Mouse (Mus musculus) cerebellum, adult 9-11 months (tissue): ENCODE results near the gene Ces1e.
"Not testable (repeated sequence)": the region's sequence is repeated elsewhere in the genome, so short reads cannot be mapped to it uniquely, and the experiment has no call there.

Source experiments
- DNase-seq: peaks from one replicate; pipeline ENCODE4 v3.0.0; 2022

Ces1e gene

GRCm38 (mm10) chr8:93229446-93229845 is at the start of gene Ces1e:
Ces1e (minus strand) TSS chr8:93229619.
- DNase-seq: no peak

GRCm38 (mm10) chr8:93278176-93278805 is 48.9 kb upstream of the Ces1e start:
- no peak for DNase-seq

GRCm38 (mm10) chr8:93274609-93275008 is 45.2 kb upstream of the Ces1e start:
- no peak for DNase-seq

GRCm38 (mm10) chr8:93273321-93273720 is 43.9 kb upstream of the Ces1e start:
- no peak for DNase-seq

- no peak for DNase-seq
These were observed 43.3 kb upstream of the Ces1e start for GRCm38 (mm10) chr8:93272686-93273085.

- DNase-seq: no peak
These were observed 32.0 kb upstream of the Ces1e start for GRCm38 (mm10) chr8:93261436-93261835.

- DNase-seq: no peak
These were observed 23.0 kb upstream of the Ces1e start for GRCm38 (mm10) chr8:93252400-93252925.

GRCm38 (mm10) chr8:93246057-93246456 is 16.6 kb upstream of the Ces1e start:
- DNase-seq: no peak

GRCm38 (mm10) chr8:93239884-93240283 is 10.5 kb upstream of the Ces1e start:
- no peak for DNase-seq

GRCm38 (mm10) chr8:93235681-93236080 is 6.3 kb upstream of the Ces1e start:
- no peak for DNase-seq

GRCm38 (mm10) chr8:93234706-93235105 is 5.3 kb upstream of the Ces1e start:
- no peak for DNase-seq

- DNase-seq: no peak
These were observed 4.6 kb upstream of the Ces1e start for GRCm38 (mm10) chr8:93234068-93234467.

GRCm38 (mm10) chr8:93228673-93229370 is 597 bp downstream of the Ces1e start:
- DNase-seq: no peak

- not testable (repeated sequence) for DNase-seq
These were observed 2.9 kb downstream of the Ces1e start for GRCm38 (mm10) chr8:93226471-93226870.

GRCm38 (mm10) chr8:93221896-93222295 is 7.5 kb downstream of the Ces1e start:
- no peak for DNase-seq

GRCm38 (mm10) chr8:93217867-93218266 is 11.6 kb downstream of the Ces1e start:
- DNase-seq: no peak

GRCm38 (mm10) chr8:93217375-93217774 is 12.0 kb downstream of the Ces1e start:
- no peak for DNase-seq

- no peak for DNase-seq
These were observed 18.3 kb downstream of the Ces1e start for GRCm38 (mm10) chr8:93211091-93211490.

GRCm38 (mm10) chr8:93199146-93199545 is 30.3 kb downstream of the Ces1e start:
- not testable (repeated sequence) for DNase-seq

GRCm38 (mm10) chr8:93197685-93198525 is 31.5 kb downstream of the Ces1e start, which contains the start of gene Ces1d:
Ces1d (minus strand) TSS chr8:93197838.
- DNase-seq: no peak

GRCm38 (mm10) chr8:93196436-93196835 is 33.0 kb downstream of the Ces1e start:
- DNase-seq: no peak

GRCm38 (mm10) chr8:93180581-93181129 is 48.8 kb downstream of the Ces1e start:
- no peak for DNase-seq

- no peak for DNase-seq
These were observed 52.8 kb downstream of the Ces1e start for GRCm38 (mm10) chr8:93176593-93176992.
